Mouse (Mus musculus): Measurements from ENCODE around the gene Stx8.

Gene Stx8

DNA sequence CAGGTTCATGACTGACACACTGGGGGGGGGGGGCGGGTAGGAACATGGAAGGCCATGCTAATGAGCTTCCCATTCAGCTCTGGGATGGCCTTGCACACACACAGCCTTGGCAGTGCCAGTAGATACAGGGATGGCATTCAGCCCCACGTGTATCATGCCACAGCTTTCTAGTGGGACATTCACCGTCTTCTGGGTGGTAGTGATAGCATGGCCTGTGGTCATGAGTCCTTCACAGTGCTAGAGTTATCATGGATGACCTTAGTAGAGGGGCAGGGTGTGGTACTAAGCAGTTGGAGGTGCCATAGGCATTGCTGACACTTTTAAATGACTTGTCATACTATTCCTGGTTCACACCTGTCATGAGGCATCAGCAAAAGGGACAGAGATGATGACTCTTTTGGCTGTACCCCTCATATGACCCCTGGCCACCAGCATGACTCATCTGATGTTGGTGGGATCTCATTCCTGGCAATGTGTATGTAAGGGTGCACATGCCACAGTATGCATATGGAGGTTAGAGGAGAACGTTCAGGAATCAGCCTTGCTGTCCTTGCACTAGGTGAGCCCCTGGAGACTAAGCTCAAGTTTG is 69.4 kb downstream of the Stx8 start:
- DNase-seq (ENCODE audit: low spot score in 2 of 2), result no peak

DNA sequence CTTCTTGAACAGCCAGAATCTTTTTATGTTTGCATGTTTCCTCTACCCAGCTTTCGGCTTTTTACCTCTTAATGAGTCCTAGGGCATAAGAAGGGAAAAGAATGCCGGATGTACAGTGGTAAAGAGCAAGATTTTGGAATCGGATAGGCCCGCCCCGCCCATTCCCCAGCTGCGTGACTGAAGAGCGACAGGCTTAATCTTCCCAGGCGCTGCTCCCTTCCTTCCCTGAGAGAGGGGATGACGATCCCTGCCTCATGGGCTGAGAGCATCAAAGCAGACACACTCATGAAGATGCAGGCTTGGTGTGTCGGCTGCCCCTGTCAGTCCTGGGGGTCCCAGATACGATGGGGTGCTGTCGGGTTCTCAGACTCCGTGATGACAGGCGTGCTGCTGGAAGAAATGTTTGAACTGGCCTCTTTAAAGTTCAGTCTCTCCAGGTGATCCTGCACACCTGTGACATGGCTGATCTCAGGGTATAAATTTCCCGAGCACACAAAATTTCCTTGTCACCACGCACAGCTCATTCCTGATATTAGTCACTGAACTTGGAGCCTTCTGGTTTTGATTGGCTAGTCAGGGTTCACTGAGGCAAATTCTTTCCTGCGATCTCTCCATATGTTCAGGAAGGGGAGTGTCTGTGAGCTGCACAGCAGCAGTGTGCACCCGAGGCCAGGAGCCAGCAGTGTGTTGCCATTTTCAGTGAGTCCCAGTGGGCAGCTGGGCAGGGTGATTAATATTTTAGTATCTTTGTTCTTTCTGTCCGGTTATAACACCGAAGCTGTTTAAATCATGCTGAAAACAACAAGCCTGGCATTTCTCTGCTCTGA is 70.4 kb downstream of the Stx8 start:
- no peak for DNase-seq (ENCODE audit: low spot score in 2 of 2)

DNA sequence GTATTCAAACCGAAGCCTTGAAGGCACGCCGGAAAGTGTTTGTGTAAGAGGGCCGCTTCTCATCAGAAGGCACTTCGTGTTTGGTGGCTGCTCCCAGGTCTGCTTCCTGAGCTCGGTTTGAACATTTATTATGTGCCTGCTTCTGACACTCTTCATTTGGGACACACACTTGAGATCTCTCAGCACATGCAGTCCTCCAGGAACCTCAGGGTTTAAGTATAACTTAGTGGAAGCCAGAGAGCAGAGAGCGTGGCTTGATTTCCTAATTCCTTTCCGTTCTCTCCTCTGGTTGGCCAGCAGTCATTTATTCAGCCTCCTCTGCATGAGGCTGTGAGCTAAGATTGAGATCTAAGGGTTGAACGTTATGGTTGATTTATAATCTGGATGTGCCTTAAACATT is 71.1 kb downstream of the Stx8 start:
- DNase-seq (ENCODE audit: low spot score in 2 of 2), result no peak

DNA sequence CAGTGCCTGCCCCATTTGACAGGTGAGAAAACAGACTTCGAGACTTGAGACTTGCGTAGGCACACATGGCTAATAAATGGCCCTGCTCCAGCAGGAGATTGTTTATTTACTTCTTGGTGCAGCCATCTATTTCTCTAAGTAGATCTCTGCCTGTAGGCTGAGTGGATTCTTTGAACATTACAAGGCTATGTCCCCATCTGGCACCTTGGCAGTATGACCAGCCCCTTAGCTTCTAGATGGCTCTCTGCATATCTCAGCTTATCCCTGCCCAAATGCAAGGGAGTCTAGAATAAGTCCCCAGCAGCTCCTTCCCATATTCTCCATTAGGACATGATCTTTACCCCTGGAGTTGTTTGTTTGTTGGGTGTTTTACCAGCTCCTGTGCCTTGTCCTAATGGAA is 72.1 kb downstream of the Stx8 start:
- DNase-seq (ENCODE audit: low spot score in 2 of 2), result no peak

DNA sequence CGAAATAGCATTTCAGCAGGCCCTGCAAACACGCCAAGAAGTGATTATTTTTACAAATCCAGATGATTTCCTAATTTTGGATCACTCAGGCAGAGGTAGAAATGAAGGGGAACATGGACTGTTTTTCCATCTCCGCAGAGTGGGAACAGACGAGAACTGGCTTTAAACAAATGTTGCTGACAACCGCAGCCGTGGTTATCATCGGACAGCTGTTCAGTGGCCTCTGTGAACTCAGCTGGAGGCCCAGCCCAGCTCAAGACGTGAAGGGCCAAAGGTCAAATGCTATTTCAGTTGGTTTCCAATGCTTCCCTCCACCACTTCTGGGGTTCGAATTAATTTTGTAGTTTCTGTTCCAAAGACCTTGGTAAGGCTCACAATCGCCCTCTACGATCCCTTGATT is 78.2 kb downstream of the Stx8 start:
- DNase-seq (ENCODE audit: low spot score in 2 of 2), result no peak

DNA sequence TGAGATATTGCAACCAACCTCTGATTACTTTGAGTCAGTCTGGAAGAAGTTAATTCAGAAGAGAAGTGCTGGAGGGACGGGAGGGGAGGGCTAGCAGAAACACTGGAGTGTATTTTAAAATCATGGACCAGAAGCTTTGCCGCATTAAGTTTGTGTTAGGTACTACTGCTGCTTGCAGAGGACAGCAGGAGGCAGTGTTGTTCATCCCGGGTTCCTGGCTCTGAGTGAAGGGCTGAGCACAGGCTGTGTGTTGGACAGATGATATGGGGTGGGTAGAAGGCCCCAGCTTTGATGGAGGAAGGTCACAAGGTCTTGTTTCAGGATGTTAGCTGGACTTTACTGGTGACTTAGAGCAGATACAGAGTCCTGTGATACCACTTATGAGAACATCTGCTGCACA is 80.9 kb downstream of the Stx8 start:
- no peak for DNase-seq (ENCODE audit: low spot score in 2 of 2)

DNA sequence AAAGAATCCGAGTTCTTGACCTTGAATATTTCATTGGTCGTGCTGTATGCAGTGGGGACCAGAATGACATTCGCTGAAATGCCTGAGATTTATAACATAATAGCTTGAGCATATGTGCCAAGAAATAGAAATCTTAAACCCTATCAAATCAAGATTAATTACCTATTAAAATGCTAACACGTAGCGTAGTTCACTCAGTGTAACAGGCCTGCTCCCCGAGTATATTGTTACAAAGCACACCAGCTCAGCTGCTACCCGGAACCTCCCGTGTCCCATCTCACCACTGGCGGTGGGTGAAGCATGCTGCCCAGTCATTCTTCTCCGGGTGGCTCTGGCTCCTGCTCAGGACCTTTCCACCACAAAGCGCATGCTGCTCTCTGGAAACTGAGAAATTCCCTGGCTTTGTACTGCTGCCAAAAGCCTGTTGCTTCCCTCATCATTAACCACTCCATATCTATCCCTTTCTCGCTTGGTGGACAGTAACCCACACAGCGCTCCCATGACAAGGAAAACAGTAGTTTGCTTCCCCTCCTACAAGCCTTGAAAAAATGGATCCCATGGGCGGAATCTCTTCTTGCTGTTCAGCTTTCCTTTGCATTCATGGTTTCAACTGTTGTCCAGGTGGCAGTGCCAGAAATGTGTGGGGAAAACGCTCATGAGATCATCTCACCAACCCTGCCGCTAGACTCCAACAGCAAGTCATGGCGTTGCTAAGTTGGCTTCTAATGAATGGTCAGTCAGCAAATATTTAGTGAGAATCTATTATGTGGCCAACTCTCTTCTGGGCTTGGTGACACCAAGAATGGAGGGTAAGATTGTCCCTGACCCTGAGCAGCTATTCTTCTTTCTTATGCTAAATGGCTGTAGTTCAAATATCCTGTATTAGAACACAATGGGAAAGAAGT is 83.5 kb downstream of the Stx8 start:
- DNase-seq (ENCODE audit: low spot score in 2 of 2), result peak in 1 of 2 experiments; percentile 40

DNA sequence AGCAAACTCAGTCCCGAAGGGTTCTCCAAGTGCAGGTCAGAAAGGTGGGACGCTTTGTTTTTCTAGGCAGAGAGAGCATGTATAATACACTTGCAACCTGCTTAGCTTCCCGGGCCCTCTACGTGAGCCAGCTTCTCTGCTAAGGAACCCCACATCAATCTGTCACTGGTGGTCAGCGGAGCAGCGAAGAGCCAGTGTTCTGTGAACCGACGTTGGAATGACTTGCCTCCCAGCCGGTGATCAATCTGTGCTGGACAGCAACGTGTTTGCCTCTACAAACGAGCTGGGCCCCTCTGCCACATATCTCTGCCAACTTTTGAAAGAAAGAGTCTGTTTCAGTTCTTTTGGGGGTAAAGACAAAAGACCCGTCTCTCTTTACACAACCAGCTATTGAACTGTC is 84.7 kb downstream of the Stx8 start:
- DNase-seq (ENCODE audit: low spot score in 2 of 2), result no peak

DNA sequence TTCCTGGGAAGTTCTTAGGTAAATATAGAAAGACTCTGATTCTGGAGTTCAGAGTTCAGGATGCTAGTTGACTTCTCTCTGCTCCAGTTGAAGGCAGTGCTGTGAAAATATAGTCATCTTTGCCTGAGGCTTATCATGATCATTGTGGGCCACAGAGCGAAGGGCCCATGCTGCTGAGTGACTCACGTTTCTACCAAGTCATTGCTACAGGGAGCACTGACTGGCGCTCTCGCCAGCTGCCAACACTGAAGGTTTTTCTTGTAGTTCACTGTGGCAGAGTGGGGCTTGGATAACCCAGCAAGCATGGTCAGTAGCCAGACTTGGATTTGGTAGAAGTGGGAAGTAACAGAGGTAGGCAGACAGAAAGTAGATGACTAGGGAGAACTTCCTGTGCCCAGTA is 85.3 kb downstream of the Stx8 start:
- DNase-seq (ENCODE audit: low spot score in 2 of 2), result no peak

DNA sequence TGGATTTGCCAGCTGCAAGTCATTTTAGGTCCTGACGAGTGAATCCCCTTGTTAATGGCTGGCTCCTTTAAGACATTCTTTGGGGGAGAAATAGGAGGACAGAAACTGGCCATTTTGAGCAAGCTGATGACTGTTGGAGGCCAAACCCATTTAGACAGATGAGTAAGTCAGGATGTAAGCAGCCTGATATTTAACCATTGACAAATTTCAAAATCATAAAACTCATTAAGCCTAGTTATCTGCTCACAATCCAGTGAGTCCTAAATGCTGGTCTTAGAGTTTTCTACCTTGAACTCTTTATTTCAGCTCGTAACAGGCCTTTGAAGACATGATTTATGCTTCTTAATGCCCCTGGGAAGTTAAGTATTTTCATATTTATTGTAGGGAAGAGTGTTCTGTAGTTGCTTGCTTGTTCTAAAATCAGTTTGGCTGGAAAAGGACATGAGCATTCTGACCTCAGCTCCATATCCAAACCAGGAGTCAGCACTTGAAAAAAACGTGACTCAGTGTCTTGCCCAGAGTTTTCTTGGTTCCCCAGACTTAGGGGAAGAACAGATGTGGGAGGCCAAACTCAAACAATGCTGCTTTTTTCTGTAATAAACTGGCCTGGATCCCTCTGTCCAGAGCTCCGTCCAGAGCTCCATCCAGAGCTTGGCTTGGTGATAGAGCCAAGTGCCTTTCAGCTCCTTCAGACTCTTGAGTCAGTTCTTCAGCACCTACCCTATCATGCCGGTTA is 92.6 kb downstream of the Stx8 start:
- DNase-seq (ENCODE audit: low spot score in 2 of 2), result peak in 1 of 2 experiments; percentile 14

DNA sequence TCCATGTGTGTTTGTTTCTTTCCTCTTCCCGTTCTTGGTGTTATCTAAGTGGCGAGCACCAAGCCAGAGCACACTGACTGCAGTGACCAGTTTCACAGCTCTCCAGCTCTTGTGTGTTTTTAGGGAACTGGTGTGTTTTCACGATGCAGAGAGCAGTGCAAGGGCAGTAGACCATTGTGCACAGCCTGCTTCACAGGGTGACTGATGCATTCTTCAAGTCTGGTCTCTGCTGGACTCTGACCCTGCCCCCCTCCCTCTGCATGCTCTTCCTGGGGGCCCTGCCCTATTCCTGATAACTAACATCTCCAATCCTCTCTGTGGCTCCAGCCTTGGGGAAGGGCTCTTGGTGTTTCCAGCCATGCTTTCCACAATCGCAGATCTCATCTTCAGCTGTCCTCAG is 94.7 kb downstream of the Stx8 start:
- DNase-seq (ENCODE audit: low spot score in 2 of 2), result no peak

DNA sequence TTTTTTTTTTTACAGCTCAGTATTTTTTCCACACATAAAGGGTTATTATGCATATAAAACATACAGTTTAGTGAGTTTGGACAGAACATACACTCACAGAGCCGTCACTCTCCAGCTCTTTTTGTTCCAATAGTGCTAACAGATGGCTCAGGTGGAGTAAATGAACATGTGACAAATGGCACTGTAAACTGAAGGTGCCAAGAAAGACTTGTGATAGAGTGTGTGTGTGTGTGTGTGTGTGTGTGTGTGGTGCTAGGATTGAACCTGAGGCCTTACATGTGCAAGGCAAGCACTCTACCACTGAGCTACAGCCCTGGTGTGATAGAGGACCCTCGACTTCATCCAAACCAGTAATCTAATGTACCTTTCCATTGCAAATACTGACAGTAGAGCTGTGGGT is 96.1 kb downstream of the Stx8 start:
- DNase-seq (ENCODE audit: low spot score in 2 of 2), result no peak

DNA sequence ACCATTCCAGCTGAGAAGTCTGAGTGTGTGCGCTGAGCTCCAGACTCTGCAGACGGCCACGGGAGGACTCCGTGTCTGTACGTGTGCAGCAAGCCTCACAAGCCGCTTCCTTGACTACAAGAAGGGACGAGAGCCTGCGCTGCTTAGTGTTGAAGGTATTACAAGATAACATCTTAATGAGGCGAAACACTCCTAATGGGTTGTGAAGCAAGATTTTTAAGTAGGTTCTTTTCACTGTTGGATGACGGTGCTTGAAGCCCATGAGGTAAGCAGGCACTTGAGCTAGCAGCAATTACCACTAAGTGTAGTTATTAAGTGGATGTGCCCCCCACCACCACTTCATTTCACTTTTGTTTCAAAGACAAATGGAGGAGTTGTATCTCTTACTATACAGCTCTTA is 101.8 kb downstream of the Stx8 start:
- DNase-seq (ENCODE audit: low spot score in 2 of 2), result no peak

DNA sequence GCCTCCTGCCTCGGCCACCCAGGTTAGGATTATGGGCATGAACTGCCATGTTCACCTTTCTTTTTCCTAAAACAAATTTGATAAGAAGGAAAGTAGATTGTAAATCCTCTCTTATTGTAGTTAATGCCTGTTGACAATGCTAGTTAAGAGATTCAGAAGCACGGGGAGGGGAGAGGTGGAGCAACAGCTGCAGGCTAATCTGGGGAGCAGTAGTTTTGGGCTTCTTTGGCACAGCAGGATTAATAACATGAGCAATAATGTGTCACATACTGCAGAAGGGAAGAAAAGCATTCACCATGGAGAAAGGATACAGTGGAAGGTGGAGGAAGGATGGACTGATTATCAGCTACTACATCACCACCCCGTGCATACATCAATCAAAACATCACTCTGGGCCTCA is 104.1 kb downstream of the Stx8 start:
- no peak for DNase-seq (ENCODE audit: low spot score in 2 of 2)

DNA sequence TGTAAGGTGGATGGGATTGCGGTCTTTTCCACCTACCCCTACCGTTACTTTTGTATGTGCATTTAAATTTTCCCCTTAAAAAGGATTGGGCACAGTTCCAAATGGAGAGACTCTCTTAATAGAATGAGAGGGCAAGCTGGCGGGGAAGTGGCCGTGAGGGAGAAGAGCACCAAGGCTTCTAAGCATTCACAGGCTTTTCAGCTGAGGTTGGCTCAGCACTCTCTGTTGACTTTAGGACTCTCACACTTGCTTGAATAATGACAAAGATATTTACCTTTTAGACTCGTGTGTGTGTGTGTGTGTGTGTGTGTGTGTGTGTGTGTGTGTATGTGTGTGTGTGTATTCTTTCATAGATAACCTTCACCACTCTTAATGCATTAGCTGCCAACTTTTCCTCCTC is 105.8 kb downstream of the Stx8 start:
- DNase-seq (ENCODE audit: low spot score in 2 of 2), result no peak

DNA sequence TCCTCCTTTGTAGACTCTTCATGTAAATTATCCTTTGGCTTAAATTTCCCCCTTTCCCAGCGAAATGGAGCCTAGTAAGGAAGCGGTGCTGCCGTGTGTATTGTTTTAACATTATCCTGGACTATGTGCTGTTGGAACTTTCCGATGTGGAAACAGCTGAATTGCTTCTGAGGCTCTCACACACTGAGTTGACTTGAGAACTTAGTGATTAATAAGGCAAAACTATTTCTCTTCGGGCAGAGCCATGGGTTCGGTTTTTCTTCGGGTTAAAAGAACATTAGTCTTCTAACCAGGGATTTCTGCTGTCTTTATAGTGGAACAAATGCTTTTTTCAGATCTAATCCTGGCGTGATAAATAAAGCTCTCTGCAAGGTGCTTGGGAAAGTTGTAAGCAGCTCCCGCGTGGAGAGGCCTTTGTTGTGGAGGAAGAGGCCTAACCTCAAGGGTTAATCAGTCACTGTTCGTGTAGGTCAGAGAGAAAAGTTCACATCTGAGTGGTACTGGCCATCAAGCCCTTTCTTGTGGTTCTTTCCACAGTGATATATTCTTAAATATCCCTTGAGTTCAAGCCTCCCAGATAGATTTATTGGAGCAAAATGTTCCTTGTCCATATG is 106.7 kb downstream of the Stx8 start:
- DNase-seq (ENCODE audit: low spot score in 2 of 2), result no peak

DNA sequence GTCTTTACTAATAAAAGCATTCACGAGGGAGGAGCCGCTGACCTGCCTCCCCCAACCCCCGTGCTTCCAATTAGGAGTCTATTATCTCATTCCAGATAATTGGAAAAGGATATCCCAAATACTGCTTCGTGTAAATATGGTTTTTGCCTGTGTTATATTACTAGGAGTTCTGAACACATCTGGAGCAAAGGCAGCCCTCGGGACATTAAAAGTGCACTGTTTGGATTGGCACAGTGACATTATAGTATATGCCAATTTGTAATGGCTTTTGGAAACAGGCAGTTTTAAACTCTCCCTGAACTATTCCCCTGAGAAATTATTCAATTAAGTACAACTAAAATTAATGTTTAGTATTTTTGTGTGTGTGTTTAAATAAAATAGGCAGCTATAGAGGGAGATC is 108.7 kb downstream of the Stx8 start:
- DNase-seq (ENCODE audit: low spot score in 2 of 2), result no peak

DNA sequence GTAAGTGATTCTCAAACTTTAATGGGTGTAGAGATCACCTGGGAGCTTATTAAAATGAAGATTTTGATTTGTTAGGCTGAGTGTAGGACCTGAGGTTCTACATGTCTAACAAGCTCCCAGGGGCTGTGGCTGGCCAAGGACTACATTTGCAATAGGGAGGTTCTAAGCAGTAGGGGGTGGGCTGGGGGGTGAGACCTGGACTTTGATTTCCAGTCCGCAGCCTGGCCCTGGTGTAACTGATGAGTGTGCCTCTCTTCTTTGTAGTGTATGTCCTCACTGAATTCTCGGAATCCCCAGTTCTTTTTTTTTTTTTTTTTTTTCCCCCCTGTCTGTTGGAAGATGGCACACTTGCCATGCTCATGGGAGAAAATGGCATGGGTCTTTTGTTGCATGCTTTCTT is 109.3 kb downstream of the Stx8 start:
- no peak for DNase-seq (ENCODE audit: low spot score in 2 of 2)

DNA sequence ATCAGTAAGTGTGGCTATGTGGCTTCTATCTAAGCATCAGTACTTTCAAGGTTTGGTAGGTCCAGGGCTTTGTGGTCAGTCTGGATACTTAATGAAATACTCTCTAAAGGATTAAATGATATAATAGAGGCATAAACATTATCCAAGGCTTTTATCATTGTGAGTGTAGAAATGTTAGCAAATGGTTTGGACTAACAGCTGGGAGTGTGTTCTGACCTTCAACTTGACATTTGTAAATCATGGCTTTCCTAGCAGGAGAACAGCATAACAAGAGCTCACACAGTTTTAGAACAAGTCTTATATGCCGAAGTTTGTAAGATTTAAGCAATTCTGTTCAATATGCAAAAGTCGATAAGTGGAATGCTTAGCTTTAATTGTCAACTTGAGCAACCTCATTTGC is 113.8 kb downstream of the Stx8 start:
- no peak for DNase-seq (ENCODE audit: low spot score in 2 of 2)

DNA sequence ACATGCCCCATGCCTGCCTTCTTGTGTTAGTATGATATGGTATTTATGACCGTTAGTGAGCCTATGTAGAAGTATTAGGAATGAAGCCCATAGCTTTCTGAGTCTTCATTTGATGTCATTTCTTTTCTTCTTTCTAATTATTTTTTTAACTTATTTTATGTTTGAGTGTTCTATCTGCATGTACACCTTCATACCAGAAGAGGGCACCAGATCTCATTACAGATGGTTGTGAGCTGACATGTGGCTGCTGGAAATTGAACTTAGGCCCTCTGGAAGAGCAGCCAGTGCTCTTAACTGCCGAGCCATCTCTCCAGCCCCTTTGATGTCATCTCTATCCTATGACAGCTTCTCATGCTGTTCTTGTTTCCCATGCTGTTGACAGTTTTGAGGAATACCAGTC is 115.0 kb downstream of the Stx8 start:
- DNase-seq (ENCODE audit: low spot score in 2 of 2), result no peak

DNA sequence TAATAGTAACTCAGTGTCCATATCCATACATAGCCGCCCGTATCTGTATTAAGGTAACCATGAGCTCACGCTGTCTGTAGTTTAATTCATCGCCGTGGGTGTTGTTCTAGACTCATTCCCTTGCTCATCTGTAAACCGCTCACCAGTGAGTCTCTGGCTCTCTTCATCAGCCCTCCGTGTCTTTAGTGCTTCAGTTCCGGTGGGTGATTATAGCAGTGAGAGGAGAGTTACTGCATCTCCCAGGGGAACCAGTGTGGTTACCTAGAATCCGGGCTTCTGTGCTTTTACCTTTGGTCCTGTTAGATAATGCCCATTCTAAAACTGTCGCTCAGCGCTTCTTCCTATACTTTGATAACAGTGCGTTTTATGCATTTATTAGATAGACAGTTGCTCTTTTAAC is 116.8 kb downstream of the Stx8 start:
- DNase-seq (ENCODE audit: low spot score in 2 of 2), result no peak

DNA sequence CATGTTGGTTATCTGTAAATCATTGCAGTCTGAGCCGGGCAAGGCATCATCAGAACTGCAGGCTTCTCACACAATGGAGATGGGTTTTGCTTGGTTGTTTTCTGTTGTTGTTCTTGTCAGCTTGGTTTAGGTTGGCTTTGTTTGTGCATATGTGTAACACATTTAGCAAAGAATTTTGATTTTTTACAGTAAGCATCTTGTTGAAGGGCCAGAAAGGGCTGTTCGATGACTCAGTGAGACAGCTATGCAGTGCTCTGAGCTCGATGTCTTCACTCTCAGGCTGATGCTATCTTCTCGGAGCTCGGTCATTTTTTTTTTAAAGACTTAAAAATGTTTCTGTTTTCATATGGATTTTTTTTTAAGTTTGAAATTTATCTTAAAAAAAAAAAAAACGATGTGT is 117.6 kb downstream of the Stx8 start:
- no peak for DNase-seq (ENCODE audit: low spot score in 2 of 2)

Measured in urinary bladder, postnatal 36 days (tissue).